Mouse (Mus musculus) midbrain, embryonic 16.5 days (tissue): ENCODE results near the gene Cyth1. TPM values are rescaled to one million over a fixed set of nuclear protein-coding genes. Genes with fewer than 3 reads are reported as not detected.
A peak's percentile ranks its signal among the peaks of the same experiment; 100 is the strongest.

Experiments used
- ATAC-seq: fragments of 200-750 bp; cut with Nextera tagmentation; 2 replicates; pipeline ENCODE4 v1.8.0; 2017; ENCODE audit warnings: moderate TSS enrichment
- H3K27ac ChIP-seq: fragments of 300-500 bp; sonication (generic); 2 replicates; pipeline ENCODE4 v1.5.1; 2014; ENCODE audit warnings: mild to moderate bottlenecking, low read length, mixed read lengths
- H3K27me3 ChIP-seq: fragments of 300-500 bp; sonication (generic); 2 replicates; pipeline ENCODE4 v1.6.1; 2014; ENCODE audit warnings: low read depth, low read length, mixed read lengths; ENCODE audit not compliant: control insufficient read depth, insufficient read depth
- H3K36me3 ChIP-seq: fragments of 300-500 bp; sonication (generic); 2 replicates; pipeline ENCODE4 v1.6.1; 2014; ENCODE audit warnings: mild to moderate bottlenecking, low read length, moderate library complexity, mixed read lengths; ENCODE audit not compliant: control insufficient read depth, insufficient read depth
- H3K4me1 ChIP-seq: fragments of 300-500 bp; sonication (generic); 2 replicates; pipeline ENCODE4 v1.6.1; 2014; ENCODE audit warnings: mild to moderate bottlenecking, low read length, mixed read lengths; ENCODE audit not compliant: control insufficient read depth, insufficient read depth
- H3K4me2 ChIP-seq: fragments of 300-500 bp; sonication (generic); 2 replicates; pipeline ENCODE4 v1.6.1; 2014; ENCODE audit warnings: mild to moderate bottlenecking, low read length, mixed read lengths
- H3K4me3 ChIP-seq: fragments of 300-500 bp; sonication (generic); 2 replicates; pipeline ENCODE4 v1.5.1; 2014; ENCODE audit warnings: low read depth, mild to moderate bottlenecking, low read length, moderate library complexity, mixed read lengths
- H3K9ac ChIP-seq: fragments of 300-500 bp; sonication (generic); 2 replicates; pipeline ENCODE4 v1.6.1; 2014; ENCODE audit warnings: low read depth, low read length, mixed read lengths
- H3K9me3 ChIP-seq: fragments of 300-500 bp; sonication (generic); replicated peaks from 2 replicates; pipeline ENCODE4 v1.6.1; 2014; ENCODE audit warnings: mild to moderate bottlenecking, low read length, mixed read lengths; ENCODE audit not compliant: control insufficient read depth, poor library complexity, severe bottlenecking
- WGBS: fragments of 180-500 bp; shearing (Covaris S2); extraction: QIAGEN DNeasy Blood & Tissue Kit; methylation state at CpG from one replicate; pipeline ENCODE4 v1.1.7; 2014; 5-methylcytosine and 5-hydroxymethylcytosine counted together
- polyA plus RNA-seq: library from polyadenylated mRNA; unstranded; fragments of >200 nt; fragmentation: Nextera tagmentation; extraction: Ambion mirVana; gene quantifications from 2 replicates; pipeline ENCODE4 v1.2.1, GENCODE M21; 2015

The Cyth1 gene
- polyA plus RNA-seq, 1 experiment from 2014 or later = 26.7 TPM

DNA sequence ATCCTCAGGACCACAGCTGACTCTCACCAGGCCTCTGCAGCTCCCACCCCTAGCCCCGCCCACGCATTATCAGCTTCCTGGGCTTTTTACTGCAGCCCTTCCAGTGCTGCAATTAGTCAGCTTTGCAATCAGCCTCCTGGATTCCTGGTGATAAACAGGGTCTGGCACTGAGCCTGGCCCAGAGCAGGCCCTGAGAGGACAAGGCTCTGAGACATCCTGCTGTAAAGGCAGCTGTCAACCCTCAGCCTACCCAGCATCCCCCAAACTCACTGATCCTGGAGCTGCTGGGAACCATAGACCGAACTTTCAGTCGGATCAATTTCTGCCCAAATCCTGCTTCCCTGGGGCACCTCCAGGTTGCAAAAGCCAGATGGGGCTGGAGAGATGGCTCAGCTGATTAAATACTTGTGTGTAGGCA is 114.6 kb downstream of the Cyth1 start:
- no peak overlapping the region for H3K4me2 ChIP-seq
- H3K9me3 ChIP-seq = no peaks in the 10 kb centered on the region; the same call in 1 of the 2 replicates
- peaks cover 4% of the 10 kb centered on the region; the same call in 1 of the 2 replicates for H3K4me1 ChIP-seq
- 0 out of 2 replicates have a peak overlapping the region, but pooled peaks have one; percentile 26 for H3K27ac ChIP-seq
- WGBS = 43% methylated on average over 4 of the region's 4 CpGs
- H3K9ac ChIP-seq = no peak overlapping the region
- H3K4me3 ChIP-seq = no peak overlapping the region
- ATAC-seq = no peak
- no peaks in the 10 kb centered on the region for H3K27me3 ChIP-seq
- H3K36me3 ChIP-seq = no peaks in the 10 kb centered on the region

DNA sequence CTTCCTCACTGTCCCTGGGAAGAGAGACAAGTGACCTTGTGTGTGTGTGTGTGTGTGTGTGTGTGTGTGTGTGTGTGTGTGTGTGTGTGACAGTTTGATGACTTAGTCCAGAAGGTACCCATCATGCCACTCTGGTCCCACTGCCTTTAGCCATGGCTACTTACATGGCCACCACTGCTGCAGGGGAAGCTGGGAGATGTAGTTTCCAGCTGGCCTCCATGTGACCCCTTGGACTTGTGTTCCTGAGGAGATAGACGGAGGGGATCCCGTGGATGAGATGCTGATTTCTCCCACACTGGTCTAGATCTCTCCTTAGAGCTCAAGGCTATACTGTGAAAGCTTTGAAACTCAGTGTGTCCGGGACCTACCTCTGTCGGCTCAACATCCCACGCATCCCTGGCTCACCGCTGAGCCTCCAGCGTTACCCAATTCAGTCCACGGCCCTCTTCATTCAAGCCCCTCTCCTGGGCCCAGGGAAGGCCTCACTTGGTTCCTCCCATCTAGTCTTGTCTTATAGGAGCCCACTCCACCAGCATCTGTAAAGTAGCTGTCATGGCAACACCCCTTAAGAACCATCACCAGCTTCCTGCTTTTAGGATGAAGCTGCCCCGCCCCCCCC is 115.2 kb downstream of the Cyth1 start:
- no peak overlapping the region for H3K4me2 ChIP-seq

DNA sequence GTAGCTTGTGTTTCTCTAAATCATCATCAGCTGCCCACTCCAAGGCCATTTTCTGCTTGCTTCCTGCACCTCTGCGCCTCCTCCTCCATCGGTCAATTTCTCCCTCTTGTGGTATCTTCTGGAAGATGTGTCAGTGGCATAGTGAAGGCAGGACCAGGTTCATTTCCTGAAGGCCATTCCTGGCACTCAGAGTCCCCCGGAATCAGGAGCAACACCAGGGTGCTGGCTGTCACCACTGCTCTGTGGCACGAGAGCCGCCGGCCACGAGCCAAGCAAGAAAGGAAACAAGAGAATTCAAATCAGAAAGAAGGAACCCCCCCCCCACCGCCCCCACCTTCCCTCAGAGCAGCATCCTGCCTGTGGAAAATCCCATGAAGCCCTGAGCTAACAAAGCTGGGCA is 116.3 kb downstream of the Cyth1 start:
- Histone ChIP-seq H3K27me3 (no peaks in the 10 kb centered on the region), H3K4me2 (no peak overlapping the region), H3K4me1 (peaks cover 4% of the 10 kb centered on the region; the same call in 1 of the 2 replicates), H3K9ac (no peak overlapping the region), H3K27ac (no peak overlapping the region), H3K9me3 (no peaks in the 10 kb centered on the region), H3K4me3 (no peak overlapping the region), H3K36me3 (no peaks in the 10 kb centered on the region)
- no peak for ATAC-seq
- WGBS = 71% methylated on average over 8 of the region's 8 CpGs

More for the DNA sequence above, 115.2 kb downstream of the Cyth1 start:
- Histone ChIP-seq H3K4me3 (no peak overlapping the region), H3K27me3 (no peaks in the 10 kb centered on the region), H3K4me1 (peaks cover 4% of the 10 kb centered on the region; the same call in 1 of the 2 replicates), H3K27ac (no peak overlapping the region; the same call in 1 of the 2 replicates), H3K36me3 (no peaks in the 10 kb centered on the region), H3K9me3 (no peaks in the 10 kb centered on the region), H3K9ac (no peak overlapping the region)
- 51% methylated on average over 9 of the region's 9 CpGs for WGBS
- 0 out of 2 replicates have a peak, but pooled peaks have one; percentile 32 for ATAC-seq

DNA sequence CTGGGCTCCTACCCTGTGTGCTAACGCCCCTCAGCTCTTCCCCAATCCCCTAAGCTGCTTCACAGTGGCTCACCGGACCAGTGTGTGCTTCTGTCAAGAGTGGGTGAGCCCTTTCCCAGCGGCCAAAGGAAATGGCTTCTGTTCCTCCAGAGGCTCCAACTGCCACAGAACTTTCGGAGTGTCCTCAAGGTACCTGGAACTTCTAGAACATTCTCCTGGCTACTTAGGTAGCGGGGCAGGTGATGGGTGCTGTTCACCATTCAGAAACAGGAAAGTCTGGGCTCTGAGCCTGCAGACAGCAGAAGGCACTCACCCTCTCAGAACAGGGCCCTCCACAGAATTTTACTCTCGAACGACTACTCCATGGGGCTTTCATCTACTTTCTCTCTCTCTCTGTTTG is 117.9 kb downstream of the Cyth1 start, which contains the start of gene Dnah17:
Dnah17 (minus strand) TSS at position 101 of the 400 bp plus-strand sequence.
- Histone ChIP-seq H3K36me3 (no peaks in the 10 kb centered on the region), H3K27me3 (no peaks in the 10 kb centered on the region), H3K4me1 (peaks cover 4% of the 10 kb centered on the region; the same call in 1 of the 2 replicates), H3K9ac (no peak within 1 kb of the TSS), H3K4me3 (no peak within 1 kb of the TSS), H3K27ac (no peak within 1 kb of the TSS), H3K4me2 (no peak within 1 kb of the TSS), H3K9me3 (no peaks in the 10 kb centered on the region)
- 89% methylated on average over 7 of the region's 7 CpGs for WGBS
- ATAC-seq = no peak

DNA sequence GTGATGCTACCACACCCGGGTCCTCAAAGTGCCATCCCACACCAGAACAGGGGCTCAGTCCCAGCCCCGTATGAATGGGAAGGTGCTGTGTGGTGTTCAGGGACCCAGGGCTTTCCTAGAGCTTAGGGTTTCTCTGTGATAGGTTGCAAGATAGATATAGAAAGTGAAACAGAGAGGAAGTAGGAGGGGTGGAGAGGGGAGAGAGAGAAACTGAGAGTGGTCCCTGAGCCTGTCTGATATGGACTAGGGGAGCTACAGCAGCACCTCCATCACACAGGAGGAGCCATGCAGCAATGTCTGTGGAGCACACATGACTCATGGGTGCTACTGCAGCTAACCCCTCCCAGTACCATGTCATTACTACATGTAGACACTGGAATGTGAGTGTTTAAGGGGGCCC is 118.6 kb downstream of the Cyth1 start:
- Histone ChIP-seq H3K27me3 (no peaks in the 10 kb centered on the region), H3K36me3 (no peaks in the 10 kb centered on the region), H3K4me1 (peaks cover 4% of the 10 kb centered on the region; the same call in 1 of the 2 replicates), H3K27ac (no peak overlapping the region), H3K4me2 (no peak overlapping the region), H3K9me3 (no peaks in the 10 kb centered on the region), H3K4me3 (no peak overlapping the region), H3K9ac (no peak overlapping the region)
- 92% methylated on average over 2 of the region's 2 CpGs for WGBS
- no peak for ATAC-seq

DNA sequence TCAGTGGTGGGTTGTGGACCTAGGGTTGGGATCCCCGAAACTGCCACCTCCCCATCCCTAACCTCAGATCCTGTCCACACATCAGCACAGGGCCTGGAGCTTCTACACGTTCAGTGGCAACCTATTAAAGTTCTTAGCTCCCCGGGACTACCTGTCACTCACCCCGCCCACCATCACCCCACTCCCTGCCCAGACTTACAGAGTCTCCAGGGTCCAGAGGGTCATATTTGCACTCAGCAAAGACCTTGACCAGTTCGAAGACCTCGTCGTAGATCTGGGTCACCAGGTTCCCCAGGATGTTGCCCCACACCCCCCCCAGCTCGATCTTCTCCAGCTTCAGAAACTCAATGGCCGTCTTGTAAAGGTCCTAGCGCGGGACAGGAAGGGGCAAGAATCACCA is 126.8 kb downstream of the Cyth1 start:
- H3K27ac ChIP-seq = no peak overlapping the region
- H3K36me3 ChIP-seq = no peaks in the 10 kb centered on the region
- H3K4me1 ChIP-seq = no peaks in the 10 kb centered on the region
- H3K9me3 ChIP-seq = no peaks in the 10 kb centered on the region
- H3K4me2 ChIP-seq = no peak overlapping the region
- WGBS = 90% methylated on average over 11 of the region's 11 CpGs
- no peak overlapping the region for H3K4me3 ChIP-seq
- H3K27me3 ChIP-seq = no peaks in the 10 kb centered on the region
- no peak overlapping the region for H3K9ac ChIP-seq
- no peak for ATAC-seq

DNA sequence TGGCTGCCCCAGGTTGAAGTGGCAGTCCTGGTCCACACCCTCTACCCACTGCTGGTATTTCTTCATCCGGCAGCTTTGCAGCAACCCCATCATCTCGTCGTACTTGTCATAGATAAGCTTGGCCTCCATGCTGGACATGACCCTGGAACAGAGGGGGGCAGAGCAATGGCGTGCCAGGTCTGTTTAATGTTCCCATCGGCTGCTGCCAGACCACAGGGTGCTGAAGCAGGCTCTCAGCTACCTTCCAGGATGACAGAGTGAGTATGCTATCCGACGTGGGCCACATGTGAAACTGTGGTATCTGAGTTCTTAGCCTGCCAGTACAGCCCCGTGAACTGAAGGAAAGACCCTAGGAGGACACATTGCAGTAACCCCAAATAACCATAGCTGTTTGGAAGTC is 129.6 kb downstream of the Cyth1 start:
- Histone ChIP-seq H3K27ac (no peak overlapping the region), H3K4me2 (no peak overlapping the region), H3K9me3 (no peaks in the 10 kb centered on the region), H3K9ac (no peak overlapping the region), H3K4me1 (no peaks in the 10 kb centered on the region), H3K36me3 (no peaks in the 10 kb centered on the region), H3K27me3 (no peaks in the 10 kb centered on the region), H3K4me3 (no peak overlapping the region)
- no peak for ATAC-seq
- 91% methylated on average over 8 of the region's 8 CpGs for WGBS

DNA sequence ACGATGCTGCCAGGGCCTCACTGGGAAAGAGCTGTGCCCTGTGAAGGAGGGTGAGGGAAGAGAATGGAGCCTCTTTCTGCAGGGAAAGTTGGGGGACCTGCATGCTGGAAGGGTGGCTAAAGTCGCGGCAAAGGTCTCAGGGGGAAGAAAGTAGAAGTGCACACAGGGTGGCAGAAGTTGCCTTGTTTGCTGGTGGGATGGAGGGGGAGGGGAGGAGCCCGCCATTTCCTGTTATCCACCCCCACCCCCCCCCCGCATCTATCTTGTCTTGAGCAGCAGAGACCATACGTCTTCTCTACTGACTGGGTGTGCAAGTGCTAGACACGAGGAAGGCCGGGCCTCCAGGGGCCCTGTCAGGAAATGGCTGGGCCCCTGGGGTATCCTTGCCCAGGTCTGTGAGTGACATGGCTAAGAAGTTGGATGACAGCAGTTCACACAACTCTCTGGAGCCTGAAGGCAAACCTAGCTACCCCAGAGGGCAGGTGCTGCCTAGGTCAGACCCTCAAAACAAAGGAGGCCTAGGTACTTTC is 133.7 kb downstream of the Cyth1 start:
- H3K4me2 ChIP-seq = no peak overlapping the region
- no peak for ATAC-seq
- no peaks in the 10 kb centered on the region for H3K27me3 ChIP-seq
- 81% methylated on average over 8 of the region's 8 CpGs for WGBS
- H3K36me3 ChIP-seq = no peaks in the 10 kb centered on the region
- no peak overlapping the region for H3K9ac ChIP-seq
- no peaks in the 10 kb centered on the region for H3K9me3 ChIP-seq
- H3K4me3 ChIP-seq = no peak overlapping the region
- no peaks in the 10 kb centered on the region for H3K4me1 ChIP-seq
- no peak overlapping the region for H3K27ac ChIP-seq

DNA sequence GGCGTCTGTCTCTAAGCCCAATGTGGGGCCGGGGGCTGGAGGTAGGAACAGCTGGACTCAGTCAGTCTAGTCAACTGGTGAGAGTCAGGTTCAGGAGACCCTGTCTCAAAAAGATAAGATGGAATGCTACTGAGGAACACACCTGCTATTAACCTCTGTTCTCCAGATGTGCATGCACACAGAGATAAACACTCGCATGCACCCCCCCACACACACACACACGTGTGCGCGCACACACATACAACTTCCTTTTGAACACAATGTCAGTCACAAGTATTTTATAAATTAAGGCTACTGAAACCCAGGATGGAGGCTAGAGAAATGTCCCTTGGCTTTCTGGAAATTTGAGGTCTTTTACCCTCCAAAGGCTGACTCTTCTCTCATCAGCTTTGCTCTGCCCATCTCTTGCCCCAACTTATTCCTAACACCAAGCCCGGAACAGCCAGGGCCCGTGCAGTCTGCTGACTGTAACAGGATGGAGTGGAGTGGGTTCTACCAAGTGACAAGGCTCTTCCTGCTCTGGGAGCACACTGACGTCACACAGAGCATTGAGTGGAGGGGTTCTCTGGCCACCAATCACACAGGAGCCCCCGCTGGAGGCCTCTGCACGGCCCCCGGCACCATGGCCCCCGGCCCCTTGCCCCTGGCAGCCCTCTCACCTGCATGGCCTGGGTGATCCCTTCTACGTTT is 134.7 kb downstream of the Cyth1 start:
- no peak overlapping the region for H3K27ac ChIP-seq
- H3K4me3 ChIP-seq = no peak overlapping the region
- H3K4me2 ChIP-seq = no peak overlapping the region
- H3K36me3 ChIP-seq = no peaks in the 10 kb centered on the region
- H3K9ac ChIP-seq = no peak overlapping the region
- 91% methylated on average over 14 of the region's 14 CpGs for WGBS
- no peak for ATAC-seq
- H3K27me3 ChIP-seq = no peaks in the 10 kb centered on the region
- no peaks in the 10 kb centered on the region for H3K4me1 ChIP-seq
- no peaks in the 10 kb centered on the region for H3K9me3 ChIP-seq
